Mouse (Mus musculus): ENCODE results near the gene Zbtb17.

The Zbtb17 gene

DNA sequence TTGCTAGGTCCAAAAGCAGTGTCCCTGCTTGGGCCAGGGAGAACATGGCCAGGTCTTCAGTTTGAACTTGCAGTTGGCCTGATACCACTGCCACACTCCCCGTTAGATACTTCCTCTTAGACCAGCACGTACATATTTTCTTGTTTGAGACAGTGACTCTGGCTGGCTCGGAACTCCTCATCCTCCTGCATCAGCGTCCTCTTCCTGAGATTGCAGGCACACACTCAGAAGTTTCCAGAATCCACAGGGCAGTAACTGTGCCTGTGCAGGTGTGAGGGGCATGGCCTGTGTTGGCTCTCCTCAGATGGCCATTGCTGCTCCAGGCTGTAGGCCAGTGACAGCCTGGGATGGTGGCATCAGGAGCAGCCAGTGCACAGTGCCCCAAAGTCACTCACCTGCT, 16.0 kb downstream of the Zbtb17 start:
- DNase-seq, result no peak

DNA sequence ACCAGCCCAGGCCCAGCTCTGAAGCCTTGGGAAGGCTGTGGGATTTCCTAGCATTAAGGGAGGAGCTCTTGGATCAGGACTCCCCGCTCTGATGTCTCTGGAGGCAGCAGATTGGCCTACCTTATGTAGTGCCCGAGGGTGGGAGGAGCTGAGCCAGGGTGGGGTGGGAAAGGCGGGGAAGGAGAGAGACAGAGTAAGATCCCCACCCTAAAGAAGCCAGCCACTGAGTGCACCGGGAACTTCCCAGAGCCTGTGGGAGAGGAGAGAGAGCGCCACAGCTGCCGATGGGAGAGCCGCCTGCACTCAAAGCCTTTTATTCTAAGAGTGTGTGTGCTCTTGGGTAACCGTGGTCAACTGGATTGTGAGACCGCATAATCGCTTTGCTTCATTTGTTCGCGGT, 16.6 kb downstream of the Zbtb17 start:
- DNase-seq, result no peak

- no peak for DNase-seq
Measured at GRCm38 (mm10) chr4:141461576-141461975, 17.1 kb downstream of the Zbtb17 start.

GRCm38 (mm10) chr4:141463472-141463871, 19.0 kb downstream of the Zbtb17 start:
- DNase-seq, result no peak

GRCm38 (mm10) chr4:141464722-141465121, 20.3 kb downstream of the Zbtb17 start:
- DNase-seq, result no peak

DNA sequence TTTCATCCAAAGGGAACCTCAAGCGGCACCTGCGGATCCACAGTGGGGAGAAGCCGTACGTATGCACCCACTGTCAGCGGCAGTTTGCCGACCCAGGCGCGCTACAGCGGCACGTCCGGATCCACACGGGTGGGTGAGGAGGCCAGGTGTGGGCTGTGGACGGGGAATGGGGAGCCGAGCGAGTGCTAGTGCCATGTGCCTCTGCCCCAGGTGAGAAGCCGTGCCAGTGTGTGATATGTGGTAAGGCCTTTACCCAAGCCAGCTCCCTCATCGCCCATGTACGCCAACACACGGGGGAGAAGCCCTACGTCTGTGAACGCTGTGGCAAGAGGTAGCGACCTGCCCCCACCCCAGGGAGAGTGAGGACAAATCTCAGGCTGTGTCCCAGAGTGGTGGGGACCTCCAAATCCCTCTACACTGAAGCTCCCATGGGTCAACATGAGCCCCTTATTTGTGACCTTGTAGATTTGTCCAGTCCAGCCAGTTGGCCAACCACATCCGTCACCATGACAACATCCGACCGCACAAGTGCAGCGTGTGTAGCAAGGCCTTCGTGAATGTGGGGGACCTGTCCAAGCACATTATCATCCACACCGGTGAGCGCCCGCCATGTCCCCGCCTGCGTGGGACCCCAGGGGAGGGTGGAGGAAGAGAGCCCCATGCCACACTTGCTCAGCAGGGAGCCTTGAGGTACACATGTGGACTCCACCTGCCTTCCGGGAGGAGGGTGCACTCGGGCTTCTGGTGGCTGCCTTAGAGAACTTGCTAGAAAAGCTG, 21.2 kb downstream of the Zbtb17 start:
- no peak for DNase-seq

- no peak for DNase-seq
Measured at GRCm38 (mm10) chr4:141466289-141466795, 21.9 kb downstream of the Zbtb17 start.

- no peak for DNase-seq
Measured at GRCm38 (mm10) chr4:141466844-141467580, 22.6 kb downstream of the Zbtb17 start.

- DNase-seq, result no peak
Measured at GRCm38 (mm10) chr4:141467581-141467927, 23.1 kb downstream of the Zbtb17 start.

- DNase-seq, result no peak
Measured at GRCm38 (mm10) chr4:141468576-141468975, 24.1 kb downstream of the Zbtb17 start.

- no peak for DNase-seq
Measured at GRCm38 (mm10) chr4:141469343-141469742, 24.9 kb downstream of the Zbtb17 start.

DNA sequence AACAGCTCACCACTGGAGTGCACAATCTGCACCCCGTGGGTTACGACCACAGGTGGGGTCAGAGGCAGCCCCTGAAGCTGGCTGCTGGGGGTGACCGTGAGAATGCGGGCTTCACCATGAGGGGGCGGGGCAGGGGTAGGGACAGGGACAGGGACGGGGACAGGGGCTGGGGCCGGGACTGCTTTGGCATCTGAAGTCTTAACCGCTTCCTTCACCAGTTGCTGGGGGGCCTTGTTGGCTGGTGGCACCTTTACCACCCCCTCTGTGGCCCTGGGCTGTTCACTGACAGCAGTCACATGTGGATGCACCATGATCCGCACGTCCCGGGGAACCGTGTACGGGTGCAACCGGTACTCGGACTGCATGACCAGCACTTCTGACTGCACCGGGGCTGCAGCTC, 27.0 kb downstream of the Zbtb17 start:
- no peak for DNase-seq

DNA sequence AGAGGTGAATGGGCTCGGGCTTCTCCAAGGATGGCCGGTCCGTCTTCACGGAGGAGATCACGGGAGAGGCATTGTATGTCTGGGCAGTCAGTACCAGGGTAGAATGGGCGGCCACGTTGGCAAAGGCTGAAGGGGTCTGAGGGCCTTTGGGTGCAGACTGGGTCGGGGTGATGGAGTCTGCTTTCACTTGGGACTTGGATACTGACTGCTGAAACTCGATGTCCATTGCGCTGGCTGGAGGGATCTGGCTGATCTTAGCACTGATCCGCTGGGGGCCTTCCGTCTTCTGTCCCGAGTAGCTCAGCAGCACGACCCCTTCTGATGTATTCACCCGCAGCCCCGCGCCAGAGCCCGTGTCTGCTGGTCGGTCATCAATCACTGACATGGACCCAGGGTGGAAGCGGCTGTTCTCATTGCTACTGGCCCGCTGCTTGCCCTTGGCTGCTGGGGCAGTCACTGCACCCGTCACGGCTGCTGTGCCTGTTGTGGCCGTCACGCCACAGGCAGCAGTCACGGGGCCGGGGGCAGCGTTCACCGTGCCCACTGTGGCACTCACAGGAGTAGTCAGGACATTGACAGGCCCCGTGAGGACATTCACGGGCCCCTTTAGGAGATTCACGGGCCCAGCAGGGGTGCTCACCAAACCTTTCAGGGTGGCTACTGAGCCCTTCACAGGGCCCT, 28.3 kb downstream of the Zbtb17 start:
- DNase-seq, result no peak

GRCm38 (mm10) chr4:141474431-141474830, 30.0 kb downstream of the Zbtb17 start:
- DNase-seq, result no peak

- peak; percentile 79 for DNase-seq
Measured at GRCm38 (mm10) chr4:141477681-141478102, 33.2 kb downstream of the Zbtb17 start.

GRCm38 (mm10) chr4:141478225-141478624, 33.8 kb downstream of the Zbtb17 start:
- DNase-seq, result no peak

GRCm38 (mm10) chr4:141478794-141479193, 34.3 kb downstream of the Zbtb17 start:
- DNase-seq, result no peak

- no peak for DNase-seq
Measured at GRCm38 (mm10) chr4:141479411-141479810, 35.0 kb downstream of the Zbtb17 start.

DNA sequence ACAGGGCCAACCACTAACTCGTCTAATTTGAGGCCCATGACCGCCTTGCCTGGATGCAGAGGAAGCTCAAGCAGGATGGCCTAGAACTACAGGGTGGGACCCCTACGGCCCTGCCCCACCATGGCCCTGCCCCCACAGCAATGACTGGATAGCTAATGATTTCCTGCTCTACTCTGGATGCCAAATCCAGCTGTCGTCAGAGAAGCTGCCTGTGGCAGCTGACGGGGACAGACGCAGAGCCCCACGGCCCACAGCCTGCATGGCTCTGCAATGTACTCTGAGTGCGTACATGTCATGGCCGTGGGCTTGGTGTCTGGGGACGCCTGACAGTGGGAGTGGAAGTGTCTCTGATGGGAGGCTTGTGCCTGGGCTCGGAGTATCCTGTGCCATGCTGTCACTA, 39.6 kb downstream of the Zbtb17 start:
- no peak for DNase-seq

GRCm38 (mm10) chr4:141487581-141487980, 43.1 kb downstream of the Zbtb17 start:
- no peak for DNase-seq

- DNase-seq, result peak; percentile 36
Measured at GRCm38 (mm10) chr4:141488670-141489069, 44.2 kb downstream of the Zbtb17 start.

- no peak for DNase-seq
Measured at GRCm38 (mm10) chr4:141500637-141501036, 56.2 kb downstream of the Zbtb17 start.

GRCm38 (mm10) chr4:141501058-141501457, 56.6 kb downstream of the Zbtb17 start:
- no peak for DNase-seq

GRCm38 (mm10) chr4:141502723-141503122, 58.3 kb downstream of the Zbtb17 start:
- DNase-seq, result no peak
